Mouse (Mus musculus) embryonic fibroblast, embryonic 13.5 days (primary cell): ENCODE results near the gene Efcc1. TPM values are rescaled to one million over a fixed set of nuclear protein-coding genes. Genes with fewer than 3 reads are reported as not detected.

ENCODE experiments used
- H3K27ac ChIP-seq: 2 replicates; pipeline ENCODE4 v1.5.1; 2012; ENCODE audit warnings: low read length, control low read depth, inconsistent platforms; ENCODE audit not compliant: insufficient read depth
- H3K4me1 ChIP-seq: 2 replicates; pipeline ENCODE4 v1.6.1; 2011; ENCODE audit warnings: low read length; ENCODE audit not compliant: control insufficient read depth, insufficient read depth
- H3K4me3 ChIP-seq: 2 replicates; pipeline ENCODE4 v1.5.1; 2011; ENCODE audit warnings: mild to moderate bottlenecking, control low read depth, low read length; ENCODE audit not compliant: insufficient read depth
- CTCF ChIP-seq: IDR thresholded peaks from 2 replicates; pipeline ENCODE4 v1.5.1; 2011; ENCODE audit warnings: mild to moderate bottlenecking, control low read depth, low read length, moderate library complexity, borderline replicate concordance; ENCODE audit not compliant: insufficient read depth
- POLR2A ChIP-seq: IDR thresholded peaks from 2 replicates; pipeline ENCODE4 v1.6.1; 2011; ENCODE audit warnings: low read depth, mild to moderate bottlenecking, control low read depth, low read length, moderate library complexity
- polyA plus RNA-seq: library from polyadenylated mRNA; stranded (reverse); fragments of >200 nt; gene quantifications from 2 replicates; pipeline ENCODE4 v1.2.4, GENCODE M21; 2011; ENCODE audit warnings: low read depth; ENCODE audit not compliant: missing spikeins, insufficient read length

The Efcc1 gene
- polyA plus RNA-seq, 1 experiment, result not detected

GRCm38 (mm10) chr6:87743281-87743680 lies 12.6 kb downstream of the Efcc1 start:
- no peak for TF ChIP-seq POLR2A
- TF ChIP-seq CTCF, result no peak
- H3K4me3 ChIP-seq, result no peak overlapping the region

GRCm38 (mm10) chr6:87744632-87745031 lies 14.0 kb downstream of the Efcc1 start:
- Histone ChIP-seq H3K27ac (no peak overlapping the region), H3K4me3 (no peak overlapping the region), H3K4me1 (peaks cover 10% of the 10 kb centered on the region)
- TF ChIP-seq POLR2A, result no peak
- TF ChIP-seq CTCF, result no peak

More at GRCm38 (mm10) chr6:87743281-87743680, 12.6 kb downstream of the Efcc1 start:
- H3K4me1 ChIP-seq, result peaks cover 10% of the 10 kb centered on the region
- no peak overlapping the region for H3K27ac ChIP-seq

GRCm38 (mm10) chr6:87745301-87745700 lies 14.6 kb downstream of the Efcc1 start:
- Histone ChIP-seq H3K27ac (no peak overlapping the region), H3K4me3 (no peak overlapping the region), H3K4me1 (peaks cover 10% of the 10 kb centered on the region)
- no peak for TF ChIP-seq POLR2A
- no peak for TF ChIP-seq CTCF

GRCm38 (mm10) chr6:87746059-87746458 lies 15.4 kb downstream of the Efcc1 start:
- no peak overlapping the region for H3K4me3 ChIP-seq
- TF ChIP-seq POLR2A (no peak), CTCF (no peak)
- peaks cover 10% of the 10 kb centered on the region for H3K4me1 ChIP-seq
- no peak overlapping the region for H3K27ac ChIP-seq

GRCm38 (mm10) chr6:87746849-87747248 lies 16.2 kb downstream of the Efcc1 start:
- H3K27ac ChIP-seq, result no peak overlapping the region
- H3K4me1 ChIP-seq, result peaks cover 10% of the 10 kb centered on the region
- TF ChIP-seq CTCF (no peak), POLR2A (no peak)
- no peak overlapping the region for H3K4me3 ChIP-seq

GRCm38 (mm10) chr6:87748078-87748477 lies 17.4 kb downstream of the Efcc1 start:
- no peak for TF ChIP-seq POLR2A
- TF ChIP-seq CTCF, result no peak
- Histone ChIP-seq H3K4me3 (no peak overlapping the region), H3K4me1 (peaks cover 10% of the 10 kb centered on the region), H3K27ac (no peak overlapping the region)

- H3K4me1 ChIP-seq, result peaks cover 10% of the 10 kb centered on the region
- no peak overlapping the region for H3K27ac ChIP-seq
- TF ChIP-seq POLR2A, result no peak
- TF ChIP-seq CTCF, result no peak
- no peak overlapping the region for H3K4me3 ChIP-seq
Measured at GRCm38 (mm10) chr6:87748531-87748930, 17.9 kb downstream of the Efcc1 start.

- Histone ChIP-seq H3K4me3 (no peak overlapping the region), H3K27ac (no peak overlapping the region), H3K4me1 (peaks cover 9% of the 10 kb centered on the region)
- no peak for TF ChIP-seq POLR2A
- TF ChIP-seq CTCF, result no peak
Measured at GRCm38 (mm10) chr6:87750184-87750910, 19.7 kb downstream of the Efcc1 start.

- TF ChIP-seq CTCF, result no peak
- TF ChIP-seq POLR2A, result no peak
- H3K4me3 ChIP-seq, result no peak overlapping the region
- peaks cover 6% of the 10 kb centered on the region for H3K4me1 ChIP-seq
- no peak overlapping the region for H3K27ac ChIP-seq
Measured at GRCm38 (mm10) chr6:87751574-87751973, 20.9 kb downstream of the Efcc1 start.

GRCm38 (mm10) chr6:87755196-87755595 lies 24.5 kb downstream of the Efcc1 start:
- no peaks in the 10 kb centered on the region for H3K4me1 ChIP-seq
- TF ChIP-seq POLR2A, result no peak
- TF ChIP-seq CTCF, result no peak
- no peak overlapping the region for H3K27ac ChIP-seq
- no peak overlapping the region for H3K4me3 ChIP-seq
